Mouse (Mus musculus) hindbrain, embryonic 16.5 days (tissue): ENCODE measurements around the gene Wdr46. TPM values are rescaled to one million over a fixed set of nuclear protein-coding genes. Genes with fewer than 3 reads are reported as not detected.
"Not testable (repeated sequence)": the region's sequence is repeated elsewhere in the genome, so short reads cannot be mapped to it uniquely, and the experiment has no call there.

Experiments
- ATAC-seq: fragments of 200-750 bp; cut with Nextera tagmentation; 2 replicates; pipeline ENCODE4 v1.8.0; 2017; ENCODE audit warnings: moderate TSS enrichment, moderate library complexity
- H3K27ac ChIP-seq: fragments of 300-500 bp; sonication (generic); 2 replicates; pipeline ENCODE4 v1.5.1; 2014; ENCODE audit warnings: low read depth, mild to moderate bottlenecking, control low read depth, low read length, moderate library complexity
- H3K27me3 ChIP-seq: fragments of 300-500 bp; sonication (generic); replicated peaks from 2 replicates; pipeline ENCODE4 v1.6.1; 2014; ENCODE audit warnings: low read length; ENCODE audit not compliant: control insufficient read depth, insufficient read depth
- H3K36me3 ChIP-seq: fragments of 300-500 bp; sonication (generic); 2 replicates; pipeline ENCODE4 v1.6.1; 2014; ENCODE audit warnings: mild to moderate bottlenecking, low read length, moderate library complexity, mixed read lengths; ENCODE audit not compliant: control insufficient read depth, insufficient read depth
- H3K4me1 ChIP-seq: fragments of 300-500 bp; sonication (generic); 2 replicates; pipeline ENCODE4 v1.6.1; 2014; ENCODE audit warnings: low read depth, low read length; ENCODE audit not compliant: control insufficient read depth, insufficient read depth
- H3K4me2 ChIP-seq: fragments of 300-500 bp; sonication (generic); 2 replicates; pipeline ENCODE4 v1.6.1; 2014; ENCODE audit warnings: mild to moderate bottlenecking, low read length, control low read depth, moderate library complexity
- H3K4me3 ChIP-seq: fragments of 300-500 bp; sonication (generic); 2 replicates; pipeline ENCODE4 v1.5.1; 2014; ENCODE audit warnings: mild to moderate bottlenecking, low read length, control low read depth, moderate library complexity
- H3K9ac ChIP-seq: fragments of 300-500 bp; sonication (generic); 2 replicates; pipeline ENCODE4 v1.6.1; 2014; ENCODE audit warnings: low read depth, mild to moderate bottlenecking, control low read depth, low read length, moderate library complexity
- H3K9me3 ChIP-seq: fragments of 300-500 bp; sonication (generic); 2 replicates; pipeline ENCODE4 v1.6.1; 2014; ENCODE audit warnings: mild to moderate bottlenecking, low read length, moderate library complexity; ENCODE audit not compliant: control insufficient read depth
- WGBS: fragments of 180-500 bp; shearing (Covaris S2); extraction: QIAGEN DNeasy Blood & Tissue Kit; methylation state at CpG from one replicate; pipeline ENCODE4 v1.1.7; 2014; 5-methylcytosine and 5-hydroxymethylcytosine counted together
- polyA plus RNA-seq: library from polyadenylated mRNA; unstranded; fragments of >200 nt; fragmentation: Nextera tagmentation; extraction: Ambion mirVana; gene quantifications from 2 replicates; pipeline ENCODE4 v1.2.1, GENCODE M21; 2015

Gene Wdr46
- polyA plus RNA-seq, 1 experiment from 2014 or later = 20.7 TPM

- no peak for ATAC-seq
- Histone ChIP-seq H3K27ac (no peak overlapping the region), H3K4me3 (no peak overlapping the region), H3K4me2 (no peak overlapping the region), H3K27me3 (no peaks in the 10 kb centered on the region), H3K4me1 (no peaks in the 10 kb centered on the region), H3K9ac (no peak overlapping the region), H3K36me3 (no peaks in the 10 kb centered on the region), H3K9me3 (no peaks in the 10 kb centered on the region)
- WGBS = 84% methylated on average over 4 of the region's 4 CpGs
These were observed 39.5 kb upstream of the Wdr46 start for GRCm38 (mm10) chr17:33900989-33901314.

GRCm38 (mm10) chr17:33901653-33902052 is 38.8 kb upstream of the Wdr46 start:
- WGBS = 61% methylated on average over 4 of the region's 4 CpGs
- ATAC-seq = no peak
- no peak overlapping the region for H3K27ac ChIP-seq
- no peaks in the 10 kb centered on the region for H3K9me3 ChIP-seq
- no peaks in the 10 kb centered on the region for H3K4me1 ChIP-seq
- no peaks in the 10 kb centered on the region for H3K27me3 ChIP-seq
- no peak overlapping the region for H3K4me2 ChIP-seq
- H3K4me3 ChIP-seq = no peak overlapping the region
- H3K36me3 ChIP-seq = no peaks in the 10 kb centered on the region
- no peak overlapping the region for H3K9ac ChIP-seq

GRCm38 (mm10) chr17:33902079-33902478 is 38.4 kb upstream of the Wdr46 start:
- no peak for ATAC-seq
- H3K27ac ChIP-seq = no peak overlapping the region
- no peaks in the 10 kb centered on the region for H3K27me3 ChIP-seq
- H3K36me3 ChIP-seq = no peaks in the 10 kb centered on the region
- H3K9ac ChIP-seq = no peak overlapping the region
- WGBS = 70% methylated on average over 4 of the region's 4 CpGs
- H3K4me1 ChIP-seq = no peaks in the 10 kb centered on the region
- no peaks in the 10 kb centered on the region for H3K9me3 ChIP-seq
- H3K4me2 ChIP-seq = no peak overlapping the region
- H3K4me3 ChIP-seq = no peak overlapping the region

GRCm38 (mm10) chr17:33902491-33902890 is 38.0 kb upstream of the Wdr46 start:
- no peaks in the 10 kb centered on the region for H3K4me1 ChIP-seq
- 85% methylated on average over 7 of the region's 7 CpGs for WGBS
- no peak for ATAC-seq
- H3K4me3 ChIP-seq = no peak overlapping the region
- no peak overlapping the region for H3K9ac ChIP-seq
- no peaks in the 10 kb centered on the region for H3K27me3 ChIP-seq
- H3K4me2 ChIP-seq = no peak overlapping the region
- H3K27ac ChIP-seq = no peak overlapping the region
- no peaks in the 10 kb centered on the region for H3K36me3 ChIP-seq
- H3K9me3 ChIP-seq = no peaks in the 10 kb centered on the region

DNA sequence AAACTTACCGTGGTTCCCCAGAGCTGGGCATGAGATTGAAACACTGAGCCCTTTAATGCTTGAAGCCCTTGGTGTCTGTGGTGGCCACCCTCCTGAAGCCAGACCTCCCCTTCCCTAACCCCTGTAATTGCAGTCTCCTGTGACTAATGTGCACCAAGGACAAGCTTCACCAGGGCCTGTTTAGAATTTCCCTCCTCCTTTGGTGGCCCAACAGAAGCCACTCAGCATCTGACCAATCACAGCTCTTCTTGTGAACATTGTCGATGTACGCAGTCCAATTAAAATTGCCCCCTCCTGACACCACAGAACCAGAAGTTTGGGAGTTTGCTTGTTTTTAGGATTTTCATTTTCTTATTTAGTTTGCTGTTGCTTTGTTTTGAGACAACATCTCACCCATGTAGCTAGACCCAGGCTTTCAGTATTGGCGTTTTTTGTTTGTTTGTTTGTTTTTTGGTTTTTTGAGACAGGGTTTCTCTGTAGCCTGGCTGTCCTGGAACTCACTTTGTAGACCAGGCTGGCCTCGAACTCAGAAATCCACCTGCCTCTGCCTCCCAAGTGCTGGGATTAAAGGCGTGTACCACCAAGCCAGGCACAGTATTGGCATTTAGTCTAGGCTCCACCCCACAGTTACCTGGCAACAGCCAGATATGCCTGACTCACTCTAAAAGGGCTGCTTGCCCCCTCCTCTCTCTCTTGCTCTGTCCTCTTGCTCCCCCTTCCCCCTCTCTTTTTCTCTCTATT is 36.4 kb upstream of the Wdr46 start:
- H3K9ac ChIP-seq, H3K36me3 ChIP-seq, H3K4me1 ChIP-seq, H3K4me2 ChIP-seq, H3K4me3 ChIP-seq, H3K9me3 ChIP-seq, ATAC-seq, H3K27me3 ChIP-seq, H3K27ac ChIP-seq: not testable (repeated sequence)
- WGBS = 76% methylated on average over 6 of the region's 6 CpGs

DNA sequence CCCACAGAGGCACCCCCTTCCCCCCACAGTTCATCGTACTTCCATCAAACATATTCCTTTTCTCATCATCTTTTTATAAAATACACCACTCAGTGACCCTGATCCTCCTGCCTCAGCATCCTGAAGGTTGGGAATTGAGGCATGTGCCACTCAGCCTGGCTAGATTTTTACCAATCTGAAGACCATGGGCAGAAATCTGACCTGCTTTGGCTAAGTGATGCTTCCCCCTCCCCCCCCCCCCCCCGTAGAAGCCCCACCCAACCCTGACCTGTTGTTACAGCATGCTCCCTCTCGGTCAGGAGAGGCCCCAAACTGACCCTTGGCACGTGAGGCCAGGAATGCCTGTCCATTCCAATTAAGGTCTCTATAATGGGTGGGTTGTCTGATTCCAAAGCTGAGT is 35.6 kb upstream of the Wdr46 start, which contains the start of gene Platr17:
Gene Platr17 (plus strand): TSS at position 301 of the 400 bp plus-strand sequence.
- H3K4me1 ChIP-seq, H3K36me3 ChIP-seq, H3K4me2 ChIP-seq, H3K27ac ChIP-seq, ATAC-seq, H3K9ac ChIP-seq, H3K4me3 ChIP-seq, H3K27me3 ChIP-seq, H3K9me3 ChIP-seq: not testable (repeated sequence)
- 34% methylated on average over 3 of the region's 4 CpGs for WGBS

DNA sequence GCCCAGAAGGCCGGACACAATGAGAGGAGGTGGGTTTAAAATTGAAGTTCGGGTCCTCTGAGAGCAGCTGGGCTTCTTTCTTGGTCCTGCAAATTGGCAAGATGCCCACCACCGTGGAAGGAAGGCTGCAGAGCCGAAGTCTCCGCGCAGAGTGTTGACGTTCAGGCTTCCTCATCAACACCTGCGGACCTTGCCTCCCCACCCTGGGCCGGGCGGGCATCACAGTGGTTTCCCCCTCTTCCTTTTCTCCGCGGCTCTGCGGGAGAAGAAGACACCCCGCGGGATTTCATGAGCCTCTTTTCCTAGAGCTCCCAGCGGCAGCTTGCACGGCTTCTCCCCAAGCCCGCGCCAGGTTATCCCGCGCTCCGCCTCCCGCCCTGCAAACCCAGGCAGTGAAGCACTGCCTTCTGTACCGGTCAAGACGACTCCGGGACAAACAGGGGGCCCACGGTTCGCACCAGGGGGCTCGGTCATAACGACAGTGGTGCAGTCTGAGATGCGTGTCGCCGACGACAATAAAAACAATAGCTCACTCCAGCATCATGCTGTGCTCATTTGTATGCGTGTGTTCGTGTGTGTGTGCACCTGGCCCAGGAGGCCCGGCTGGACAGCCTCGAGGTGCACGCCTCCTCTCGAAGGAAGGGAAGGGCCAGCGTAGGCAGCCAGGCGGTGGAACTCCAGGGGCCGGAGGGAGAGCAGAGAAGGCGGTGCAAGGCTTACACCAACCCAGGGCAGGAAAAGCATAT is 32.0 kb upstream of the Wdr46 start:
- peak; percentile 63 for ATAC-seq
- WGBS = under 1% methylated on average over 44 of the region's 44 CpGs
- peak overlapping the region; percentile 85 for H3K27ac ChIP-seq

GRCm38 (mm10) chr17:33909077-33909868 is 31.2 kb upstream of the Wdr46 start, which contains the start of gene Daxx:
Gene Daxx, plus strand, starts transcription at chr17:33909414.
- peak within 1 kb of the TSS; percentile 91 for H3K4me2 ChIP-seq
- peak within 1 kb of the TSS; percentile 91 for H3K9ac ChIP-seq
- WGBS = under 1% methylated on average over 65 of the region's 68 CpGs
- peaks cover 19% of the 10 kb centered on the region for H3K36me3 ChIP-seq
- peak; percentile 97 for ATAC-seq
- peaks cover 14% of the 10 kb centered on the region for H3K4me1 ChIP-seq
- no peaks in the 10 kb centered on the region for H3K27me3 ChIP-seq
- peak within 1 kb of the TSS; percentile 88 for H3K27ac ChIP-seq
- H3K4me3 ChIP-seq = peak within 1 kb of the TSS; percentile 91
- H3K9me3 ChIP-seq = no peaks in the 10 kb centered on the region

More for the DNA sequence above, 32.0 kb upstream of the Wdr46 start:
- no peaks in the 10 kb centered on the region for H3K9me3 ChIP-seq
- H3K4me3 ChIP-seq = peak overlapping the region; percentile 91
- H3K36me3 ChIP-seq = peaks cover 12% of the 10 kb centered on the region
- H3K4me1 ChIP-seq = peaks cover 14% of the 10 kb centered on the region
- H3K27me3 ChIP-seq = no peaks in the 10 kb centered on the region
- peak overlapping the region; percentile 81 for H3K9ac ChIP-seq
- H3K4me2 ChIP-seq = peak overlapping the region; percentile 78

DNA sequence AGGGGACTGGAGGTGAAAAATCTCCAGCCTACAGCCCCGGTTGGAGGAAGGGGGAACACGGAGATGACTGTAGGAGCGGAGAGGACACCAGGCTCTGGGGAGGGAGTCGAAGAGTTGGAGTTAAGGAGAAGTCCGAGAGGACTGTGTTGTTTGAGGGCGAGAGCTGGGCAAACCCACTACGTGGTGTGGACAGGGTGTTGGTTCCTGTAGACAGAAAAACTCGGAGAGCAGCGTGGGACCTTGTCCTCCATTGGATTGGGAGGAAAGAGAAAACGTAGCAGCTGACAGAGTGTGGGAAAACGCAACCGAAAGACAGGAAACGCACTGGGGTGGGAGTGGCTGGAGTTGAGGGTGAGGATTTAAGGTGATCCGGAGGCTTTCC is 30.6 kb upstream of the Wdr46 start:
- Histone ChIP-seq H3K9me3 (no peaks in the 10 kb centered on the region), H3K4me1 (peaks cover 15% of the 10 kb centered on the region), H3K27me3 (no peaks in the 10 kb centered on the region), H3K9ac (peak overlapping the region; percentile 91), H3K4me2 (peak overlapping the region; percentile 91), H3K4me3 (peak overlapping the region; percentile 91), H3K36me3 (peaks cover 21% of the 10 kb centered on the region), H3K27ac (peak overlapping the region; percentile 88)
- ATAC-seq = no peak
- 0% methylated on average over 14 of the region's 14 CpGs for WGBS
